ENCODE assay signal across 8 mouse cellular contexts in the genomic region with DNA sequence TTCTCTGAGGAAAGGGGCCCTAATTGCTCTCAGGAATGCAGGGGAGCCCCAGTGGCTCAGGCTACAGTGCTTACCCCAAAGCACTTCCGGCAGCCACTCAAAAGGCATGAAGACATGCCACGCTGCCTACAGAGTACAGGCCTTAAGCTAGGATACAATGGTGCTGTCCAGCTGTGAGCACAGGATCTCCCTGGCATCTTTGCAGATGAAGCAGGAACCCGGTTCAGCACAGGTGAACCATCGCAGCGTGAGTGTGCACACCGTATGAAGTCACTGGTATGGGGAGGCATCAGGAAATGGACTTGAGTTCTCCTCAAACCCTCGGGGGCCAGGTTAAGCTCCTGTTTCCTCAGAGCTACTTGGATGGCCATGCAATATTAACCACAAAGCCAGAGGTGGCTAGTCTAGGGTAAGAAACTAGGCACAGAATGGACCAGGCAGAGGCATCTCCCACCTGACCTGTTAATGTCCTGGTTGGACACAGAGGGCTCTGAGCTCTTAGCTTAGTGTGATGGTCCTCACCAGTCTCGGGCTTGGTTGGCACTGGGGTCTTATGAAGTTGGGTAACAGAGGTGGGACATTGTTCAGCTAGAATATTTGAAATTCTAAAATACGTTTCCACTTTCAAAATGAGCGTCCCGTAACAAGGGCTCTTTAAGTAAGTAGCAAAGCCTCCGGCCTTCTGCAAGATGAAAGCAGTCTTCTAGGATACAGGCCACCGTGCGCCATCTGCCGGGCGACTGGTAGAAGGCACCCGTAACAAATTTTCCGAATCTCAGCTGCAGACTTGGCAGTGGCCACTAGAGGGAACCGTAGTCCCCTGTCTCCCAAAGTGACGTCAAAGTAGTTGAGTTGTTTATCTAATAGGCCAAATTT.
DNase-seq lines count a peak whose midpoint lies in the region; ATAC-seq and TF ChIP-seq lines count a peak whose summit lies in the region.

No protein-coding gene starts in this region.

- 32% methylated on average over 20 of the region's 20 CpGs for WGBS in forebrain, embryonic 13.5 days

- no peaks in the 10 kb centered on the region for H3K9me3 ChIP-seq in ES-E14 (ENCODE audit: control insufficient read depth, insufficient read depth, low read depth, low read length)
- no peaks in the 10 kb centered on the region for H3K9me3 ChIP-seq in forebrain, embryonic 13.5 days (replicated peaks)

- no peak overlapping the region for H3K9ac ChIP-seq in ES-E14 (ENCODE audit: insufficient read depth, low read depth, low read length, poor library complexity, severe bottlenecking)
- no peak overlapping the region for H3K9ac ChIP-seq in forebrain, embryonic 13.5 days

- peaks cover 0 to 3% of the 10 kb centered on the region in 2 experiments; a peak in 1 of 4 replicates for H3K4me1 ChIP-seq in ES-E14 (ENCODE audit: control insufficient read depth in 2 of 2, insufficient read depth in 2 of 2, low read length in 2 of 2, poor library complexity in 1 of 2)
- H3K4me1 ChIP-seq in forebrain, embryonic 13.5 days = peaks cover 4% of the 10 kb centered on the region; the same call in 1 of the 2 replicates

- DNase-seq in ES-E14 (ENCODE audit: low read depth, low spot score) = peak; percentile 70
- peak; percentile 83 to 85 for DNase-seq in heart, postnatal 36 days
- peak; percentile 92 for DNase-seq in layer of hippocampus, adult 11-12 months (ENCODE audit: low spot score)
- DNase-seq in lung, adult 18-20 months = peak; percentile 74 to 75
- peak; percentile 87 for DNase-seq in testis, postnatal 10 days (ENCODE audit: low spot score)

- no peak overlapping the region for H3K4me3 ChIP-seq in ES-E14 (ENCODE audit: insufficient read depth in 1 of 2, low read depth in 1 of 2, low read length in 2 of 2, poor library complexity in 1 of 2, severe bottlenecking in 1 of 2)
- no peak overlapping the region for H3K4me3 ChIP-seq in forebrain, embryonic 13.5 days

- H3K27ac ChIP-seq in ES-E14 (ENCODE audit: insufficient read depth, low read depth, low read length, poor library complexity, severe bottlenecking) = no peak overlapping the region
- H3K27ac ChIP-seq in forebrain, embryonic 13.5 days = no peak overlapping the region

- in situ Hi-C loops in ES-E14 (cut with MboI; ENCODE audit: low sequenced_read_pairs in 2 of 2, unreplicated experiment in 2 of 2) = no loop called here

- intact Hi-C loops in heart, postnatal 36 days (cut with DNase I) = no loop called here

- no peaks in the 10 kb centered on the region for H3K27me3 ChIP-seq in forebrain, embryonic 13.5 days

- H3K36me3 ChIP-seq in ES-E14 (ENCODE audit: control insufficient read depth, insufficient read depth, low read length, poor library complexity, severe bottlenecking) = no peaks in the 10 kb centered on the region
- H3K36me3 ChIP-seq in forebrain, embryonic 13.5 days (ENCODE audit: poor library complexity, severe bottlenecking) = no peaks in the 10 kb centered on the region

- ATAC-seq in cerebellum, adult (ENCODE audit: insufficient number of reproducible peaks, low FRiP score, low TSS enrichment) = peak; percentile 86
- peak; percentile 80 for ATAC-seq in forebrain, embryonic 13.5 days
- peak; percentile 93 for ATAC-seq in neutrophil, adult 5-6 weeks (ENCODE audit: extremely low read depth, insufficient number of reproducible peaks, low FRiP score, poor library complexity, severe bottlenecking)

- no peak overlapping the region for H3K4me2 ChIP-seq in forebrain, embryonic 13.5 days

TF ChIP-seq in ES-E14, 5 proteins besides CTCF, POLR2A, EP300 and RAD21:
- TF ChIP-seq ZC3H11A (IDR thresholded peaks at IDR 0.05; ENCODE audit: borderline replicate concordance, low read depth, low read length) (peak; percentile 79), CHD2 (IDR thresholded peaks at IDR 0.05; ENCODE audit: low read depth, low read length) (no peak), MAFK (IDR thresholded peaks at IDR 0.05; ENCODE audit: insufficient read depth, low read depth, low read length) (no peak)
TF ChIP-seq in ES-E14: peak in this region for 1.
